Mouse (Mus musculus) lung, adult 2 months (tissue): ENCODE results near the gene Cuedc1. TPM values are rescaled to one million over a fixed set of nuclear protein-coding genes. Genes with fewer than 3 reads are reported as not detected.

Experiments
- DNase-seq: peaks from one replicate; pipeline ENCODE4 v3.0.0; 2022
- H3K4me1 ChIP-seq: fragments of 200-500 bp; 2 replicates; pipeline ENCODE4 v1.6.1; 2011; ENCODE audit warnings: low read length; ENCODE audit not compliant: control insufficient read depth, insufficient read depth
- H3K4me3 ChIP-seq: fragments of 200-500 bp; replicated peaks from 2 replicates; pipeline ENCODE3; 2011; ENCODE audit warnings: low read depth, mild to moderate bottlenecking, control low read depth, low read length; ENCODE audit errors: extremely low read depth
- CTCF ChIP-seq: fragments of 200-500 bp; IDR thresholded peaks from 2 replicates; pipeline ENCODE4 v1.5.1; 2011; ENCODE audit warnings: mild to moderate bottlenecking, low read length, control low read depth; ENCODE audit not compliant: insufficient read depth
- POLR2A ChIP-seq: fragments of 200-500 bp; IDR thresholded peaks from 2 replicates; pipeline ENCODE4 v1.6.1; 2011; ENCODE audit warnings: low read depth, mild to moderate bottlenecking, control low read depth, low read length, borderline replicate concordance; ENCODE audit errors: extremely low read depth
- WGBS: fragments of 180-500 bp; shearing (Covaris S2); methylation state at CpG from one replicate; pipeline ENCODE4 v1.1.7; 2018; 5-methylcytosine and 5-hydroxymethylcytosine counted together
- polyA plus RNA-seq: library from polyadenylated mRNA; depleted of rRNA; stranded (reverse); fragments of >200 nt; gene quantifications from 2 replicates; pipeline ENCODE4 v1.2.3, GENCODE M21; 2012

Cuedc1 gene
- polyA plus RNA-seq, 1 experiment: 42.9 TPM

DNA sequence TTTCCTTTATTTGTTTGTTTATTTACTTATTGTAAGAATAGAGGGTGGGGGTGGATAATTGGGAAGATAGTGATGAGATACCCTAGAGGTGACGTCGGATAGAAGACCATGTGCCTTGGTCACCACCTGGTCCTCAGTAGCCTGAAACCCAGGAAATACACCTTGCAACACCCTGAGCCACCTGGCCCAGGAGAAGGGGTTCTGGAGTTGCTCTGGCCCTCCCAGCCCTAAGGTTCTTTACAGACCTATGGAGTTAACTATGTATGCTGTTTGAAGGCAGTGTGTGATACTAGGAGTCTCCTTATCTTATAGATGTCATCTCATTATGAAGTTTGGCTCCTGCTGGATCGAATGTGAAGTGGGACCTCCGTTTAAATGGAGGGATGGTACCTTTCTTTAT lies 2.3 kb downstream of the Cuedc1 start:
- 32% methylated on average over 4 of the region's 4 CpGs for WGBS
- H3K4me1 ChIP-seq: peaks cover 5% of the 10 kb centered on the region
- no peak for TF ChIP-seq CTCF
- no peak for TF ChIP-seq POLR2A
- DNase-seq: no peak
- H3K4me3 ChIP-seq: no peak overlapping the region

DNA sequence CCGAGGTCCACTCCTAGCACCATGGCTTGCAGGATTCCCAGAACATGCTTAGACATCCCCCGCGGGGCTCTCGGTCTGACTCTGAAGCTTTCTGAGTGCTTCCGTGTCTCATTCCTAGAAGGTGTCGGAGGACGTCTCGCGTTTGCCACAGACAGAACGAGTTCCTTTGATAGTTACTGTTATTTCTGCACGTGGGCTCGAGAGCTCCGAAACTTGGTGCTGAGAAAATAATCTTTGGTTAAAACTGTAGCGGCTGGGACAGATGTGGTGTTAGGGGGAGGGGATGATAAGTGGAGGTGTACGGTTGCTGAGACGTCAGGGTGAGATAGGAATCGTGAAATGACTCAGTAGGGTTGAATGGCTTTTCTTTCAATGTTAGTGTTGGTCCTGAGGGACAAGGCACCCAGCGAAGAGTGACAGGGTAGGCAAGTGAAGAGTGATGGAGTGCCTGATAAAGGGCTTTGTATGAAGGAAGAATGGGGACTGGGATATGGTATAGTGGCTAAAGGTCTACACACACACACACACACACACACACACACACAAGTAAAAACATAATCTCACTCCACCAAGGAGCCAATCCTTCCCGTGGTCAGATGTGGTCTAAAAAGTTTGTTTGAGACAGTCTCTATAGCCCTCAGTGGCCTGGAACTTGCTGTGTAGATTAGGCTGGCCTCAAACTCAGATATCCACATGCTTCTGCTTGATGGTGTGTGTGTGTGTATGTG lies 5.5 kb downstream of the Cuedc1 start:
- TF ChIP-seq CTCF: no peak
- Histone ChIP-seq H3K4me1 (peaks cover 10% of the 10 kb centered on the region), H3K4me3 (no peak overlapping the region)
- 67% methylated on average over 19 of the region's 19 CpGs for WGBS
- DNase-seq: no peak

DNA sequence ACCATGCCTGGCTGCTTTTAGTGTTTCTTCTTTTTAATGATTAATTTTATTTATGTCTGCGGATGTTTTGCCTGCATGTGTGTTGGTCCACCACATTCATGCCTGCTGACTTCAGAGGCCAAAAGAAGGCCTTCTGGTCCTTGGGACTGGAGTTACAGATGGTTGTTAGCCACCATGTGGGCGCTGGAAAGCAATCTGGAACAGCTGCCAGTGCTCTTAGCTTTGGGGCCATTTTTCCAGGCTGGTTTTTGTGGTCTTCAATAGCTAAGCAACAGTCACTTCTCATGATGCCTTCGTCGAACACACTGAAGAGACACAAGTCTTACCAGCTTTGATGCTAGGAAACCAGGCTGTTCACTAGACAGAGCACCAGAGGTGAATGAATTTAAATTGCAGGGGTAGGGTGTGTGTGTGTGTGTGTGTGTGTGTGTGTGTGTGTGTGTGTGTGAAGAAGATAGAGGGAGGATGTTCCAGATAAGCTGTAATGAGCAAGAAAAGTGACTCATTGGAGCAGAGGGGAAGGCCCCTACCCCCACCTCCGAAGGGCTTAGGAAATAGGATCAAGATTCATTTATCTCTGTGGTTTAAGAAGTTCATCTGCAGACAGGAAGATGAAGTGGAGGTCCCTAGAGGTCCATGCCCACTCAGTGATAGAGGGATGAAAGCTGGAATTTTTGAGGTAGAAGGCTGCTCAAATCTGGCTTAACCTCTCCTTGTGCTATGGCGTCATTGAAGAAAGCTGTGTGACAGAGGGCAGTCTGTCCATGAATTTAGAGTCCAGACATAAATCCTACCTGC lies 7.8 kb downstream of the Cuedc1 start:
- TF ChIP-seq POLR2A (no peak), CTCF (no peak)
- Histone ChIP-seq H3K4me1 (peaks cover 6% of the 10 kb centered on the region), H3K4me3 (no peak overlapping the region)
- WGBS: 74% methylated on average over 6 of the region's 6 CpGs
- DNase-seq: no peak

DNA sequence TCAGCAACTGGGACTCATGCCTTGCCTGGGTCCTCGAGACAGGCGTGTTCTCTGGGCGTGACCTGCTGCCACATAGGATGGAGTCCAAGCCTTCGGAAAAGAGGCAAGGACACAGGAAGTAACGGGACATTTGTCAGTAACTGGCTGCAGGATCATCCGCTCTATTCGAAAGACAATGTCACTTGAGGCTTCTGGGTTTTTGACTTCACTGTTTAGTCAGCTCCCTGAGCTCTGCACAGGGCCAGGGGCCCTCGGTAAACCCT lies 8.4 kb downstream of the Cuedc1 start:
- no peak for DNase-seq
- peaks cover 6% of the 10 kb centered on the region for H3K4me1 ChIP-seq
- no peak overlapping the region for H3K4me3 ChIP-seq
- no peak for TF ChIP-seq POLR2A
- whole genome bisulfite sequencing: 41% methylated on average over 8 of the region's 8 CpGs

DNA sequence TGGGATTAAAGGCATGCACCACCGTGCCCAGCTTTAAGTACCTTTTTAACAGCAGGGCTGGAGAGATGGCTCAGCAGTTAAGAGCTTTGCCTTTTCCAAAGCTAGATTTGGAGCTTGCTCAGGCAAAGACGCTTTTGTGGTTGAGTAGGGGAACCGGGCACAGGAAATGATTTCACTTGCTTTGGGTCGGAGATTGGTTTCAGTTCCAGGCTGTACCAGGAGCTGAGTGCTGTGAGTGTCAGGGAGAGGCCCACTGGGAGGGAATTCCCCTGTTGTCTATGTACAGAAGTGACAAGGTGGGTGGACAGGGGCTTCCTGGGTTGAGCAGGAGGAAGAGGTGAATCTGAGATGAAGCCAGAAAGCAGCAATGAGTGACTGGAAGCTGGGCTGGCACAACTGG lies 9.5 kb downstream of the Cuedc1 start:
- 33% methylated on average over 4 of the region's 4 CpGs for WGBS
- Histone ChIP-seq H3K4me3 (no peak overlapping the region), H3K4me1 (peaks cover 6% of the 10 kb centered on the region)
- TF ChIP-seq POLR2A (no peak), CTCF (no peak)
- DNase-seq: no peak

DNA sequence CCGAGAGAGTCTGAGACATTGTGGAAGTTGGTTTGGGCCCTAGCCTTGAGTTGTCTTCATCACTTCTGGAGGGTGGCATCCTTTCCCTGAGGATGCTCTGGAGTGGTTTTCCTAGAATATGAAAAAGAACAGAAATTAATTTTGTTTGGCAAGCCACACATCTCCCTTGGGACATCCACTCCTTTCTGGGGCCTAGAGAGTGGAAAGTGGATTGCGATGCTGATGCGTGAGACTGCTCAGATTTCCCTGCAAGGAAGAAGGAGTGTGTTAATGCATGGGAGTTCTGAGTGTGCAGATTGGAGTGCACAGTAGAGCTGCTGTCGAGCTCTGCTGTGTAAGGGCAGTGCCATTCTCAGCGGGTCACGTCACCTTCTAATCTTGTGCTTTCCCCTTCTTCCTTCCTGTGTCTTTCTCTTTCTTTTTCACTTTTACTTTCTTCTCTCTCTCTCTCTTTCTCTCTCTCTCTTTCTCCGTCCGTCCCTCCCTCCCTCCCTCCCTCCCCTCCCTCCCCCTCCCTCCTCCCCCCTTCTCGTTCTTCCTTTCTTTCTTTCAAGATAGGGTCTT lies 12.3 kb downstream of the Cuedc1 start:
- Histone ChIP-seq H3K4me3 (no peak overlapping the region), H3K4me1 (peaks cover 9% of the 10 kb centered on the region)
- no peak for TF ChIP-seq CTCF
- WGBS: 63% methylated on average over 7 of the region's 9 CpGs
- no peak for DNase-seq

DNA sequence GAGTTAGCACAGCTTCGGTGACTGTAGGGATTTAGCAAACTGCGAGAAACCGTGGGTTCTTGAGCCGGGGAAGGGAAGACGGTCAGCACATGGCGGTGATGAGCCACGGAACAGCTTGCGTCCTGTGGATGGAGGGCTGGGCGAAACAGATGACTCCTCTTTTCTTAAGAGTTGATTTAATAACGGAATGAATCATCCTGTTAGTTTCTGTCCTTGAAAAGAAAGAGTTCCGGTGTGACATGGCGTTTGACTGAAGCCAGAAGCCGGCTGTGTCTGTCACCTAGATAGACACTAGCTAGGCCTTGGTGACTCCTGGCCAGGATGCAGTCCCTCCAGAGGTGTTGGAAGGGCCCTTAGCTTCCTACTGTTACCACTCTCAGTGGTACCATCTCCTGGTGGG lies 14.2 kb downstream of the Cuedc1 start:
- no peak for DNase-seq
- H3K4me3 ChIP-seq: no peak overlapping the region
- H3K4me1 ChIP-seq: peaks cover 6% of the 10 kb centered on the region
- TF ChIP-seq CTCF (no peak), POLR2A (no peak)
- 84% methylated on average over 13 of the region's 13 CpGs for WGBS

DNA sequence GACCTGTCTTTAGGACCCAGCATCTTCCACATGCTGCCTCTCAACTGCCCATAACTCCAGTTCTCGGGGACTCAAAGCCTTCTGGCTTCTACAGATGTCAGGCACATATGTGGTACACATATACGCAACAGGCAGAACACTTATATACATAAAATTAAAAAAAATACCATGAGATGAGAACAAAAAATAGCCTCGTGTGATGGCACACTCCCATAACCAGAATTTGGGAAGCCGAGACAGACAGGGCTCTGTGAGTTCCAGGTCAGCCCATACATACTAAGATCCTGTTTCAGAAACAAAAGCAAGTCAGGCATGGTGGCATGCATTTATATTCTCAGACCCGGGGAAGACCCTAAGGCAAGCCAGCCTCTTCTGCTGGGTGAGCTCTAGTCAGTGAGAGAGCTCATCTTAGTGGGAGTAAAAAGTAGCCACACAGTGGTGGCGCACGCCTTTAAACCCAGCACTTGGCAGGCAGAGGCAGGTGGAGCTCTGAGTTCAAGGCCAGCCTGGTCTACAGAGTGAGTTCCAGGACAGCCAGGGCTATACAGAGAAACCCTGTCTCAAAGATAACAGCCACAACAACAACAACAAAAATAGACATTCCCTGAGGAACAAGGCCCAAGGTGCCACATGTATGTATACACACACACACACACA lies 14.9 kb downstream of the Cuedc1 start:
- no peak for DNase-seq
- 91% methylated on average over 7 of the region's 7 CpGs for WGBS
- H3K4me1 ChIP-seq: peaks cover 13% of the 10 kb centered on the region

DNA sequence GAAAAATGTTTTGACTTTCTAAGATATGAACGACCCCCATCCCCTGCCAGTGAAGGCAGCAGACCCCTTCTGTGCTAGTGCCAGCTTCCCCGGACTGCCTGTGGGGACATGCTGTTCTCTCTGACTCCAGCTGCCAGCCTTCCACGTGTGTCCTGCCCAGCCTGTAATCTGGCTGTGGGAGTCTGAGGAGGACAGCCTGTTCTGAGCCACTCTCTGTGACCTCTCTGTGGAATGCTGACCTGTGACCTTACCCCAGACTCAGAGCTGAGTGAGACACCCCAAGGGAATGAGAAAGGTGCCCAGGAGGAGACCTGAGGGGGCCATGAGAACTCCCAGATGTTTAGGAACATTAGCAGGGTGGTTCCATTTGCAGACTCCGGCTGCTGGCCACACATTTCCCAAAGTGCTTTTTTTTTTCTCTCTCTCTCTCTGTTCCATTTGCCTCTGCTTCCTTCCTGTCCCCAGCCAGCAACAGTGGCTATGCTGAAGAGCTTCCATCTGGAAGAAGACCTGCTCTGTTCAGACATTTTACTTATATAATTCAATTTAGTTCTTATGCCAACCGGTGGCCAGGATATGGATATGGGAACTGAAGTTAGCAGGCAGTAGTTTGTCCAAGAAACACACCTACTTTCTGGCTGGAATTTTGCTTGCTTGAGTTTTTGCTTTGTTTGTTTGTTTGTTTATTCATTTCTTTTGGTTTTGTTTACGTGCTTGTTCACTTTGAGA lies 15.8 kb downstream of the Cuedc1 start:
- peaks cover 22% of the 10 kb centered on the region for H3K4me1 ChIP-seq
- WGBS: 43% methylated on average over 6 of the region's 6 CpGs
- no peak overlapping the region for H3K4me3 ChIP-seq
- DNase-seq: no peak
- TF ChIP-seq POLR2A (no peak), CTCF (no peak)

More for the DNA sequence above, 14.9 kb downstream of the Cuedc1 start:
- TF ChIP-seq CTCF (no peak), POLR2A (no peak)
- H3K4me3 ChIP-seq: no peak overlapping the region

DNA sequence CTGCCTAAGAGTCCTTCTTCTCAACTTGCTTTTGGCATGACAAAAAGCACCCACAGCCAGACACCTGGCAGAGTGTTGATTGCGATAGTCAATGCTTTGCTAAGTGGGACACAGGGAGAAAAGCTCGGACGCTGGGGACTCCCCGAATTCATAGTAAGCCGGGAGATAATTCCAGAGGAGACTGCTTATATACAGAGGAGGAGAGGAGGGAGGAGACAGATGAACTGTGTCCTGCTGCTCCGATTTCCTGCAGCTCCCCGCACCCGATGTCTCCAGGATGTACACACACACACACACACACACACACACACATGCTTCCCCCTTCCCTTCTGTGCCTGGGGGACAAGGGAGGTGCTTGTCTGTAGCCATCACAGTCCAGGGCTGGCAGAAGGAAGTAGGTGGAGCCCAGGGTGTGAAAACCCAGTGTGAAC lies 17.0 kb downstream of the Cuedc1 start:
- no peak for DNase-seq

More for the DNA sequence above, 17.0 kb downstream of the Cuedc1 start:
- TF ChIP-seq POLR2A (no peak; the same call in 1 of the 2 replicates), CTCF (no peak)
- Histone ChIP-seq H3K4me3 (no peak overlapping the region), H3K4me1 (peaks cover 33% of the 10 kb centered on the region)
- WGBS: 14% methylated on average over 8 of the region's 8 CpGs
